Mouse (Mus musculus): ENCODE results near the gene Cpne7. TPM values are rescaled to one million over a fixed set of nuclear protein-coding genes. Genes with fewer than 3 reads are reported as not detected.

Cpne7 gene
- polyA plus RNA-seq, 1 experiment from 2014 or later, result 1.8 TPM

GRCm38 (mm10) chr8:123131041-123131440 is 13.9 kb downstream of the Cpne7 start:
- Histone ChIP-seq H3K4me3 (replicated peaks; ENCODE audit: low read depth, low read length) (no peak overlapping the region), H3K27ac (replicated peaks; ENCODE audit: low read depth, low read length) (no peak overlapping the region), H3K4me1 (ENCODE audit: control insufficient read depth, insufficient read depth, low read length) (peaks cover 14% of the 10 kb centered on the region), H3K9me3 (ENCODE audit: control insufficient read depth, low read length) (no peaks in the 10 kb centered on the region), H3K27me3 (ENCODE audit: control insufficient read depth, insufficient read depth, low read length) (no peaks in the 10 kb centered on the region), H3K36me3 (ENCODE audit: control insufficient read depth, insufficient read depth, low read length) (no peaks in the 10 kb centered on the region), H3K9ac (replicated peaks; ENCODE audit: low read length) (no peak overlapping the region), H3K4me2 (ENCODE audit: low read length) (no peak overlapping the region)
- 76% methylated on average over 9 of the region's 9 CpGs for WGBS
- DNase-seq, result no peak
- ATAC-seq (ENCODE audit: low FRiP score, low TSS enrichment), result no peak

DNA sequence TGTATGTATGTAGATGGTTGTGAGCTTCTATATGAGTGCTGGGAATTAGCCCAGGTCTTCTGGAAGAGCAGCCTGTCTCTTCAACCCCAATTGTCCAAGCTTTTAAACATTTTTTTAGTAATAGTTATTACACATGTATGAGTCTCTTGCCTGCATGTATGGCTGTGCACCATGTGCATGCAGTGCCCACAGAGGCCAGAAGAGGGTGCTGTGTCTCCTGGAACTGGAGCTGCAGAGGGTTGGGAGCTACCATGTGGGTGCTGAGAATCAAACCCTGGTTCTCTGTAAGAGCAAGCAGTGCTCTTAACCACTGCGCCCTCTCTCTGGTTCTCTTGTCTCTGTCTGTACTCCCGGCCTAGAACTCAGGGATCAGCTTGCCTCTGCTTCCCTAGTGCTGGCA is 15.8 kb downstream of the Cpne7 start:
- Histone ChIP-seq H3K27ac (replicated peaks; ENCODE audit: low read depth, low read length) (no peak overlapping the region), H3K9me3 (ENCODE audit: control insufficient read depth, low read length) (no peaks in the 10 kb centered on the region), H3K36me3 (ENCODE audit: control insufficient read depth, insufficient read depth, low read length) (no peaks in the 10 kb centered on the region), H3K9ac (replicated peaks; ENCODE audit: low read length) (no peak overlapping the region), H3K4me2 (ENCODE audit: low read length) (no peak overlapping the region), H3K4me3 (replicated peaks; ENCODE audit: low read depth, low read length) (no peak overlapping the region), H3K27me3 (ENCODE audit: control insufficient read depth, insufficient read depth, low read length) (no peaks in the 10 kb centered on the region), H3K4me1 (ENCODE audit: control insufficient read depth, insufficient read depth, low read length) (peaks cover 14% of the 10 kb centered on the region)
- DNase-seq (no peak), ATAC-seq (ENCODE audit: low FRiP score, low TSS enrichment) (no peak)
- 100% methylated on average over 2 of the region's 2 CpGs for WGBS

GRCm38 (mm10) chr8:123134149-123134713 is 17.1 kb downstream of the Cpne7 start:
- Histone ChIP-seq H3K27me3 (ENCODE audit: control insufficient read depth, insufficient read depth, low read length) (no peaks in the 10 kb centered on the region), H3K9ac (replicated peaks; ENCODE audit: low read length) (no peak overlapping the region), H3K9me3 (ENCODE audit: control insufficient read depth, low read length) (no peaks in the 10 kb centered on the region), H3K27ac (replicated peaks; ENCODE audit: low read depth, low read length) (no peak overlapping the region), H3K36me3 (ENCODE audit: control insufficient read depth, insufficient read depth, low read length) (no peaks in the 10 kb centered on the region), H3K4me2 (ENCODE audit: low read length) (no peak overlapping the region), H3K4me3 (replicated peaks; ENCODE audit: low read depth, low read length) (no peak overlapping the region), H3K4me1 (ENCODE audit: control insufficient read depth, insufficient read depth, low read length) (peaks cover 14% of the 10 kb centered on the region)
- no peak for DNase-seq
- ATAC-seq (ENCODE audit: low FRiP score, low TSS enrichment), result no peak
- 88% methylated on average over 11 of the region's 11 CpGs for whole genome bisulfite sequencing

GRCm38 (mm10) chr8:123135406-123135805 is 18.2 kb downstream of the Cpne7 start:
- Histone ChIP-seq H3K4me2 (ENCODE audit: low read length) (peak overlapping the region; percentile 35), H3K27ac (replicated peaks; ENCODE audit: low read depth, low read length) (peak overlapping the region; percentile 81), H3K4me1 (ENCODE audit: control insufficient read depth, insufficient read depth, low read length) (peaks cover 14% of the 10 kb centered on the region), H3K36me3 (ENCODE audit: control insufficient read depth, insufficient read depth, low read length) (no peaks in the 10 kb centered on the region), H3K9ac (replicated peaks; ENCODE audit: low read length) (no peak overlapping the region), H3K27me3 (ENCODE audit: control insufficient read depth, insufficient read depth, low read length) (no peaks in the 10 kb centered on the region), H3K4me3 (replicated peaks; ENCODE audit: low read depth, low read length) (no peak overlapping the region), H3K9me3 (ENCODE audit: control insufficient read depth, low read length) (no peaks in the 10 kb centered on the region)
- WGBS, result 8% methylated on average over 7 of the region's 7 CpGs
- peak; percentile 76 for DNase-seq
- no peak for ATAC-seq (ENCODE audit: low FRiP score, low TSS enrichment)

DNA sequence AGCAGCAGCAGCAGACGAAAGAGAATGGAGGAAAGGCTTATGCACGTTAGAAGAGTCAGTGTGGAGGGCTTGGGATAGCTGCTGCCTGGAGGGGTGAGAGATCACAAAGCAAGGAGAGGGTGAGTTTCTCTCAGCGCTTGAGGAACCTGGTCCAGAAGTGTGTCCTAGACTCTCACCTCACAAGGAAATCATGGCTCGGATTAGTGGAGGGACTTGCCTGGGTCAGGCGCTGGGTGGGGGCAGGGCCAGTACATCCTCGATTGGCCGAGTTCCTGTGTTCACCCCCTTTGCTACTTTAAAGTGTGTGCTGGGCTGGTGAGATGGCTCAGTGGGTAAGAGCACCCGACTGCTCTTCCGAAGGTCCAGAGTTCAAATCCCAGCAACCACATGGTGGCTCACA is 18.6 kb downstream of the Cpne7 start:
- 39% methylated on average over 9 of the region's 9 CpGs for WGBS
- peak overlapping the region; percentile 81 for H3K27ac ChIP-seq (replicated peaks; ENCODE audit: low read depth, low read length)
- H3K27me3 ChIP-seq (ENCODE audit: control insufficient read depth, insufficient read depth, low read length), result no peaks in the 10 kb centered on the region
- peak overlapping the region; percentile 35 for H3K4me2 ChIP-seq (ENCODE audit: low read length)
- DNase-seq, result peak; percentile 20
- H3K4me3 ChIP-seq (replicated peaks; ENCODE audit: low read depth, low read length), result no peak overlapping the region
- no peak for ATAC-seq (ENCODE audit: low FRiP score, low TSS enrichment)
- no peaks in the 10 kb centered on the region for H3K9me3 ChIP-seq (ENCODE audit: control insufficient read depth, low read length)
- no peaks in the 10 kb centered on the region for H3K36me3 ChIP-seq (ENCODE audit: control insufficient read depth, insufficient read depth, low read length)
- H3K4me1 ChIP-seq (ENCODE audit: control insufficient read depth, insufficient read depth, low read length), result peaks cover 14% of the 10 kb centered on the region
- no peak overlapping the region for H3K9ac ChIP-seq (replicated peaks; ENCODE audit: low read length)

GRCm38 (mm10) chr8:123136287-123136686 is 19.1 kb downstream of the Cpne7 start:
- no peak overlapping the region for H3K27ac ChIP-seq (replicated peaks; ENCODE audit: low read depth, low read length)
- WGBS, result 89% methylated on average over 9 of the region's 9 CpGs
- no peak overlapping the region for H3K9ac ChIP-seq (replicated peaks; ENCODE audit: low read length)
- peaks cover 14% of the 10 kb centered on the region for H3K4me1 ChIP-seq (ENCODE audit: control insufficient read depth, insufficient read depth, low read length)
- H3K4me2 ChIP-seq (ENCODE audit: low read length), result no peak overlapping the region
- DNase-seq, result no peak
- H3K27me3 ChIP-seq (ENCODE audit: control insufficient read depth, insufficient read depth, low read length), result no peaks in the 10 kb centered on the region
- no peak for ATAC-seq (ENCODE audit: low FRiP score, low TSS enrichment)
- no peaks in the 10 kb centered on the region for H3K36me3 ChIP-seq (ENCODE audit: control insufficient read depth, insufficient read depth, low read length)
- no peaks in the 10 kb centered on the region for H3K9me3 ChIP-seq (ENCODE audit: control insufficient read depth, low read length)
- no peak overlapping the region for H3K4me3 ChIP-seq (replicated peaks; ENCODE audit: low read depth, low read length)

- Histone ChIP-seq H3K27me3 (ENCODE audit: control insufficient read depth, insufficient read depth, low read length) (no peaks in the 10 kb centered on the region), H3K9ac (replicated peaks; ENCODE audit: low read length) (no peak overlapping the region), H3K27ac (replicated peaks; ENCODE audit: low read depth, low read length) (no peak overlapping the region), H3K36me3 (ENCODE audit: control insufficient read depth, insufficient read depth, low read length) (no peaks in the 10 kb centered on the region), H3K4me3 (replicated peaks; ENCODE audit: low read depth, low read length) (no peak overlapping the region), H3K4me2 (ENCODE audit: low read length) (no peak overlapping the region), H3K4me1 (ENCODE audit: control insufficient read depth, insufficient read depth, low read length) (peaks cover 14% of the 10 kb centered on the region), H3K9me3 (ENCODE audit: control insufficient read depth, low read length) (no peaks in the 10 kb centered on the region)
- peak; percentile 57 for DNase-seq
- ATAC-seq (ENCODE audit: low FRiP score, low TSS enrichment), result peak; percentile 43; the same call in 1 of the 2 replicates
- WGBS, result 23% methylated on average over 2 of the region's 2 CpGs
Measured at GRCm38 (mm10) chr8:123137645-123138077, 20.5 kb downstream of the Cpne7 start.

DNA sequence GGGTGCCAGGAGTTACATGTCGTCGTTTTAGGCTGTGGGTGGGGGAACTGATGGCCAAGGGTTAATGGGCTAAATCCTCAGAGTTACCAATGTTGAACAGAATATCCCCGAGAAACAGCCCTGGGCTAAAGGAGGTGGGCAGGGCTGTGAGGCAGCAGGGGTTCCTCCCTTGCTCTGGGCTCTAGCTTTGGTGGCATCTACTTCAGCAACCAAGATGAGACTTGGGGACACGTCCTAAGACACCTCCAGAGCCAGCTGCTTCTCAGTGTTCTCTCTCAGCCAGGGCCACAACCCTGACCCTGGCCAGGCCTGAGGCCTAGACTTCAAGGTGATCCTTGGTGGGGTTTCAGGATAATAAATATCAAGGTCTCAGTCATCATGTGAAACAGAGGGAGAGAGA is 21.6 kb downstream of the Cpne7 start:
- Histone ChIP-seq H3K27me3 (ENCODE audit: control insufficient read depth, insufficient read depth, low read length) (no peaks in the 10 kb centered on the region), H3K27ac (replicated peaks; ENCODE audit: low read depth, low read length) (no peak overlapping the region), H3K4me1 (ENCODE audit: control insufficient read depth, insufficient read depth, low read length) (peaks cover 14% of the 10 kb centered on the region), H3K36me3 (ENCODE audit: control insufficient read depth, insufficient read depth, low read length) (no peaks in the 10 kb centered on the region), H3K9me3 (ENCODE audit: control insufficient read depth, low read length) (no peaks in the 10 kb centered on the region), H3K4me3 (replicated peaks; ENCODE audit: low read depth, low read length) (no peak overlapping the region), H3K4me2 (ENCODE audit: low read length) (no peak overlapping the region), H3K9ac (replicated peaks; ENCODE audit: low read length) (no peak overlapping the region)
- DNase-seq, result no peak
- ATAC-seq (ENCODE audit: low FRiP score, low TSS enrichment), result no peak
- WGBS, result 78% methylated on average over 4 of the region's 4 CpGs

- ATAC-seq (ENCODE audit: low FRiP score, low TSS enrichment) (no peak), DNase-seq (peak; percentile 67)
- no peak overlapping the region for H3K4me2 ChIP-seq (ENCODE audit: low read length)
- no peak overlapping the region for H3K4me3 ChIP-seq (replicated peaks; ENCODE audit: low read depth, low read length)
- H3K9ac ChIP-seq (replicated peaks; ENCODE audit: low read length), result no peak overlapping the region
- no peaks in the 10 kb centered on the region for H3K27me3 ChIP-seq (ENCODE audit: control insufficient read depth, insufficient read depth, low read length)
- 83% methylated on average over 14 of the region's 14 CpGs for WGBS
- H3K9me3 ChIP-seq (ENCODE audit: control insufficient read depth, low read length), result no peaks in the 10 kb centered on the region
- no peaks in the 10 kb centered on the region for H3K4me1 ChIP-seq (ENCODE audit: control insufficient read depth, insufficient read depth, low read length)
- no peaks in the 10 kb centered on the region for H3K36me3 ChIP-seq (ENCODE audit: control insufficient read depth, insufficient read depth, low read length)
- no peak overlapping the region for H3K27ac ChIP-seq (replicated peaks; ENCODE audit: low read depth, low read length)
Measured at GRCm38 (mm10) chr8:123141741-123142462, 24.7 kb downstream of the Cpne7 start.
